Mouse (Mus musculus) myocyte (in vitro differentiated cells): ENCODE data around the gene Sfrp2. TPM values are rescaled to one million over a fixed set of nuclear protein-coding genes. Genes with fewer than 3 reads are reported as not detected.

Experiments used
- H3K27me3 ChIP-seq: one replicate; pipeline ENCODE4 v1.6.1; 2011; ENCODE audit not compliant: control insufficient read depth, insufficient read depth, insufficient read length
- H3K36me3 ChIP-seq: one replicate; pipeline ENCODE4 v1.6.1; 2011; ENCODE audit not compliant: control insufficient read depth, insufficient read depth
- H3K4me2 ChIP-seq: one replicate; pipeline ENCODE4 v1.6.1; 2011; ENCODE audit warnings: low read depth, control low read depth
- H3K4me3 ChIP-seq: one replicate; pipeline ENCODE4 v1.5.1; 2011; ENCODE audit warnings: mild to moderate bottlenecking, control low read depth, moderate library complexity
- H3K79me2 ChIP-seq: one replicate; pipeline ENCODE4 v1.6.1; 2011; ENCODE audit not compliant: control insufficient read depth, insufficient read depth
- H3ac ChIP-seq: one replicate; pipeline ENCODE4 v1.6.1; 2011; ENCODE audit not compliant: control insufficient read depth, insufficient read length
- CEBPB ChIP-seq: IDR thresholded peaks from 2 replicates; pipeline ENCODE4 v1.6.1; 2011; ENCODE audit warnings: mild to moderate bottlenecking, moderate library complexity; ENCODE audit not compliant: poor library complexity, insufficient read depth, severe bottlenecking
- E2F4 ChIP-seq: IDR thresholded peaks from one replicate; pipeline ENCODE4 v1.6.1; 2011; ENCODE audit warnings: mild to moderate bottlenecking, control low read depth, moderate library complexity; ENCODE audit not compliant: insufficient read depth
- MAX ChIP-seq: IDR thresholded peaks from one replicate; pipeline ENCODE4 v1.6.1; 2011; ENCODE audit warnings: low read depth, mild to moderate bottlenecking, control low read depth
- MYOD1 ChIP-seq, 3 experiments: IDR thresholded peaks; one replicate each; pipeline ENCODE4 v1.6.1; 2011; ENCODE audit warnings: control low read depth in 2 of 3, low read depth in 2 of 3, mild to moderate bottlenecking in 2 of 3, moderate library complexity in 1 of 3; ENCODE audit not compliant: insufficient read length in 2 of 3, control insufficient read depth in 1 of 3
- MYOG ChIP-seq, 3 experiments: IDR thresholded peaks; one replicate each; pipeline ENCODE4 v1.6.1; 2011; ENCODE audit warnings: control low read depth in 2 of 3, low read depth in 2 of 3, mild to moderate bottlenecking in 2 of 3; ENCODE audit not compliant: insufficient read length in 2 of 3, control insufficient read depth in 1 of 3, insufficient read depth in 1 of 3
- POLR2A ChIP-seq: IDR thresholded peaks from one replicate; pipeline ENCODE4 v1.6.1; 2011; ENCODE audit warnings: low read depth, mild to moderate bottlenecking, control low read depth, moderate library complexity; ENCODE audit not compliant: insufficient read length
- POLR2AphosphoS2 ChIP-seq: IDR thresholded peaks from one replicate; pipeline ENCODE4 v1.6.1; 2011; ENCODE audit warnings: low read depth, control low read depth; ENCODE audit not compliant: insufficient read length
- REST ChIP-seq: IDR thresholded peaks from one replicate; pipeline ENCODE4 v1.6.1; 2011; ENCODE audit warnings: mild to moderate bottlenecking, control low read depth, moderate library complexity; ENCODE audit not compliant: insufficient read depth, insufficient read length
- SRF ChIP-seq: IDR thresholded peaks from one replicate; pipeline ENCODE4 v1.6.1; 2011; ENCODE audit warnings: low read depth; ENCODE audit not compliant: control insufficient read depth, insufficient read length
- TCF12 ChIP-seq: IDR thresholded peaks from one replicate; pipeline ENCODE4 v1.6.1; 2011; ENCODE audit warnings: mild to moderate bottlenecking, control low read depth; ENCODE audit not compliant: poor library complexity, insufficient read depth, severe bottlenecking
- TCF3 ChIP-seq: IDR thresholded peaks from one replicate; pipeline ENCODE4 v1.6.1; 2011; ENCODE audit warnings: low read depth, control low read depth; ENCODE audit not compliant: insufficient read length
- USF1 ChIP-seq: IDR thresholded peaks from one replicate; pipeline ENCODE4 v1.6.1; 2011; ENCODE audit warnings: low read depth, mild to moderate bottlenecking, control low read depth, moderate library complexity
- polyA plus RNA-seq: library from polyadenylated mRNA; unstranded; fragments of >200 nt; fragmentation: generic; extraction: Trizol; gene quantifications from one replicate; pipeline ENCODE4 v1.2.1, GENCODE M21; 2012; ENCODE audit warnings: missing spikeins

The Sfrp2 gene
- 0.05 TPM for polyA plus RNA-seq

DNA sequence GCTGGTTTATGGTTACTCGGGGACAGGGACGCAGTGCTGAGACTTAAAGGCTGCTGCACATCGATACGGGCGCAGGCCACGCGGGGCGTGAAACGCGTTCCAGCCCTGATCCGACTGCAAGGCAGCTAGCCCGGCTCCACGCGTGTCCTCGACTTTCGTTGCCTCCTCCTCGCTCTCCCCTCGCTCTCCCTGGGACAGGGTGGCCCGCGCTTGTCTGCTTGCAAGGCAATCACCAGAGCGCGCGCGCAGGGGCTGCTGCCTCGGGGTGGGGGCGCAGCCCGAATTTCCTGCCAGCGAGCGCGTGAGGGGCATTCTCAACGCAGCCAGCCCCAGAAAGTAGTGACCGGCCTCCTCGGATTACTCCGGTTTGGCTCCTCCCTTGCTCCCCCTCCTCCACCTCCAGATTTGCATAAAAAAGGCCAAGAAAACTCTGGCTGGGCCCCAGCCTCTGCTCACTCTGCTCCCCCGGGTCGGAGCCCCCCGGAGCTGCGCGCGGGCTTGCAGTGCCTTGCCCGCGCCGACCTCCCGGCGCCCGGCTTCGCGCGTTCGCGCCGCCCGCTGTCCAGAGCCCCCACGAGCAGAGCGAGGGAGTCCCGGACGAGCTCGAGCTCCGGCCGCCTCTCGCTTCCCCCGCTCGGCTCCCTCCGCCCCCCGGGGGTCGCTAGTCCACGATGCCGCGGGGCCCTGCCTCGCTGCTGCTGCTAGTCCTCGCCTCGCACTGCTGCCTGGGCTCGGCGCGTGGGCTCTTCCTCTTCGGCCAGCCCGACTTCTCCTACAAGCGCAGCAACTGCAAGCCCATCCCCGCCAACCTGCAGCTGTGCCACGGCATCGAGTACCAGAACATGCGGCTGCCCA lies at the start of gene Sfrp2:
Gene Sfrp2, plus strand, starts transcription at position 451 of the 855 bp plus-strand sequence.
- Histone ChIP-seq H3K4me3 (no peak within 1 kb of the TSS), H3K79me2 (no peaks in the 10 kb centered on the region), H3K27me3 (peaks cover 31% of the 10 kb centered on the region), H3K36me3 (no peaks in the 10 kb centered on the region), H3ac (no peak within 1 kb of the TSS), H3K4me2 (peak within 1 kb of the TSS; percentile 55)
- TF ChIP-seq E2F4 = no peak
- no peak for TF ChIP-seq POLR2AphosphoS2
- no peak for TF ChIP-seq SRF
- no peak for TF ChIP-seq REST
- TF ChIP-seq MAX = no peak
- no peak for TF ChIP-seq POLR2A
- TF ChIP-seq MYOD1 (IDR thresholded peaks at IDR 0.05; ENCODE audit: control insufficient read depth in 1 of 3, insufficient read length in 2 of 3, low read depth in 2 of 3) = no peak
- no peak for TF ChIP-seq MYOG (IDR thresholded peaks at IDR 0.05; ENCODE audit: control insufficient read depth in 1 of 3, insufficient read depth in 1 of 3, insufficient read length in 2 of 3, low read depth in 2 of 3)
- TF ChIP-seq USF1 = no peak
- TF ChIP-seq TCF12 = no peak
- TF ChIP-seq CEBPB = no peak

- H3K36me3 ChIP-seq = no peaks in the 10 kb centered on the region
- TF ChIP-seq POLR2AphosphoS2 = no peak
- no peak for TF ChIP-seq TCF3
- TF ChIP-seq MYOD1 (IDR thresholded peaks at IDR 0.05; ENCODE audit: control insufficient read depth in 1 of 3, insufficient read length in 2 of 3, low read depth in 2 of 3) = no peak
- TF ChIP-seq SRF = no peak
- no peak for TF ChIP-seq USF1
- no peak overlapping the region for H3K4me2 ChIP-seq
- H3K4me3 ChIP-seq = no peak overlapping the region
- H3K79me2 ChIP-seq = no peaks in the 10 kb centered on the region
- H3ac ChIP-seq = no peak overlapping the region
- no peaks in the 10 kb centered on the region for H3K27me3 ChIP-seq
Observed at GRCm38 (mm10) chr3:83717643-83718231, 48.4 kb upstream of the Sfrp2 start.

DNA sequence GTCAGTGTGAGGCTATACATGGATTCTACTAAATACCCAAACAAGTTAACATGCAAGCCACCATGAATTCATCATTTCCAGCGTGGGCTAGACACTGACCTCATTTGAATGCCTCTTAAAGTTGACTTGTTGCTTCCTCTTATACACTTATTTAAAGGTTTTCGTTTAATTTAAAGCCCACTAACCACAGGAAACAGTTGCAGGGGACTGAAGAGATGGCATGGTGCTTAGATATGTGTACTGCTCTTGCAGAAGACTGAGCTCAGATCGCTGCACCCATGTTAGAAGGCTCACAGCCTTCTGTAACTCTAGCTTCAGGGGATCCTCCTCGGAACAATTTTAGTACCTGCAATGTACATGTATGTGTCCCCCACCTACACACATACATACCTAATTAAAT lies 47.5 kb upstream of the Sfrp2 start:
- H3K4me2 ChIP-seq = no peak overlapping the region
- H3K27me3 ChIP-seq = no peaks in the 10 kb centered on the region
- no peak overlapping the region for H3ac ChIP-seq
- H3K79me2 ChIP-seq = no peaks in the 10 kb centered on the region
- H3K4me3 ChIP-seq = no peak overlapping the region
- H3K36me3 ChIP-seq = no peaks in the 10 kb centered on the region
- TF ChIP-seq MYOD1 (IDR thresholded peaks at IDR 0.05; ENCODE audit: control insufficient read depth in 1 of 3, insufficient read length in 2 of 3, low read depth in 2 of 3) (no peak), TCF3 (no peak), MAX (no peak), SRF (no peak), POLR2AphosphoS2 (no peak), REST (no peak)

GRCm38 (mm10) chr3:83728223-83728622 lies 37.9 kb upstream of the Sfrp2 start:
- Histone ChIP-seq H3K27me3 (no peaks in the 10 kb centered on the region), H3ac (no peak overlapping the region), H3K36me3 (no peaks in the 10 kb centered on the region), H3K79me2 (no peaks in the 10 kb centered on the region), H3K4me3 (no peak overlapping the region), H3K4me2 (no peak overlapping the region)
- no peak for TF ChIP-seq REST
- no peak for TF ChIP-seq USF1
- TF ChIP-seq SRF = no peak
- TF ChIP-seq TCF3 = no peak
- no peak for TF ChIP-seq MYOD1 (IDR thresholded peaks at IDR 0.05; ENCODE audit: control insufficient read depth in 1 of 3, insufficient read length in 2 of 3, low read depth in 2 of 3)
- TF ChIP-seq MYOG (IDR thresholded peaks at IDR 0.05; ENCODE audit: control insufficient read depth in 1 of 3, insufficient read depth in 1 of 3, insufficient read length in 2 of 3, low read depth in 2 of 3) = no peak
- TF ChIP-seq E2F4 = no peak
- no peak for TF ChIP-seq POLR2AphosphoS2
- no peak for TF ChIP-seq CEBPB
- no peak for TF ChIP-seq TCF12
- no peak for TF ChIP-seq POLR2A
- TF ChIP-seq MAX = no peak
